Mouse (Mus musculus) left cerebral cortex, postnatal 25 days (tissue): ENCODE data around the gene Rbfox3. TPM values are rescaled to one million over a fixed set of nuclear protein-coding genes. Genes with fewer than 3 reads are reported as not detected.

ENCODE experiments used
- DNase-seq, 2 experiments: peaks; one replicate each; pipeline ENCODE4 v3.0.0; 2022; ENCODE audit warnings: low spot score in 2 of 2, mixed read lengths in 1 of 2
- intact Hi-C: fragments of 180-260 bp; cut with DNase I; formaldehyde crosslinking; loops from one replicate; pipeline ENCODE4 v1.15.1; 2025
- total RNA-seq, 2 experiments: library from RNA; stranded (reverse); gene quantifications; 2 replicates each; pipeline ENCODE4 v1.2.3; 2021

Rbfox3 gene
- total RNA-seq, 2 experiments from 2014 or later, result 328 to 335 TPM

DNA sequence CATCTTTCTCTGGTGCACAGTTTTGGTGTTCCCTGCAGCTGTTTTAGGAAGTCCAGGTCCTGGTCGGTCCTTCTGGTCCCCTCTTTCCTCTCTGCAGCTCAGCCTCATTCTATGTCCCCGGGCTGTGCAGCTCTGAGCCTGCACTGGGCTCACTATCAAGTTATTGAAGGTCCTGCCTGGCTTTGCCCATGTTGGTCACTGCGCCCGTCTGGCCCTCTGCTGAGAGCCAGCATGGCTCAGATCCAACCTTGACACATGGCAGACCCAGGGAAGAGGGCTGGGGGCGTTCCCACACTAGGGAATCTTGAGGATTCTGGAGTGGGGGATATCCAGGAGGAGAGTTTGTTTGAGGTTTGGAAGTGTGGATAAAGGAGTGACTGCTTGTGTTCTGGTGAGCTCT is 312.7 kb downstream of the Rbfox3 start:
- no peak for DNase-seq
- intact Hi-C loops, result no loop called here

GRCm38 (mm10) chr11:118584826-118585225 is 326.6 kb downstream of the Rbfox3 start:
- intact Hi-C loops, result no loop called here
- no peak for DNase-seq

DNA sequence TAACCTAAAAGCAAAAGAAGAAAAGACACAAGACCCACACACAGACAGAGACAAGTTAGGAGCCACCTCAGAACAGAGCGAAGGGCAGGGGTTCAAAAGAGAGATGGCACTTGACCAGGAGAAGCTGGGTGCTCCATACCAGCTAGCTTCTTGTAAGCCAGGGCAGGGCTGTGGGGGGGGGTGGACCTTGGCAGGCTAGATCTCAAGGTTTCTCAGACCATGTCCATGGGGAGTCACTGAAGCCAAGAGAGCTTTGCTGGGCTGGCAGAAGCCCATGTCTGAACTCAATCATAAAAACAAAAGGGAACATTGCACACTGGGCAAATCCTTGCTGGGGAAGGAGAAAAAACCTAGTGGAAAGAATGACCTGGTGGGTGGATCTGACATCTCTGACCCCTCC is 327.4 kb downstream of the Rbfox3 start:
- intact Hi-C loops, result no loop called here
- DNase-seq, result no peak

DNA sequence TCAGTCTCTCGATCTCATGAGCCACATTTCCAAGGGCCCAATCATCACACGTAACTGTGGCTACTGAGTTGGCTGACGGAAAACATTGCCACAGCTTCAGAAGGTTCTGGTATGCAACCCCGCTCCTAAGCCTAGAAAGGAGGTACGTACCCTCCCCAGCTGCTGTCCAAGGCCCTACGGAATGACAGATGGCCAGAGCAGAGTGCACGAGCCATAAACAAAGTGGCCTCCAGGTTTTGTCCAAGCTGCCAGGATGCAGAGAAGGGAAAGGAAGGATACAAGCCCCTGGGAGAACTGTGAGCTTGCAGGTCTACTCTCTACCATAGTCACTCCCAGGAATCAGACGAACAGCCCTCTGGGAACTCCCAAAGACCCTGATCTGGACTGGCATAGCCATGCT is 327.8 kb downstream of the Rbfox3 start:
- intact Hi-C loops, result no loop called here
- DNase-seq, result no peak

GRCm38 (mm10) chr11:118581019-118581418 is 330.4 kb downstream of the Rbfox3 start:
- intact Hi-C loops, result no loop called here
- DNase-seq, result peak in 1 of 2 experiments; percentile 66

DNA sequence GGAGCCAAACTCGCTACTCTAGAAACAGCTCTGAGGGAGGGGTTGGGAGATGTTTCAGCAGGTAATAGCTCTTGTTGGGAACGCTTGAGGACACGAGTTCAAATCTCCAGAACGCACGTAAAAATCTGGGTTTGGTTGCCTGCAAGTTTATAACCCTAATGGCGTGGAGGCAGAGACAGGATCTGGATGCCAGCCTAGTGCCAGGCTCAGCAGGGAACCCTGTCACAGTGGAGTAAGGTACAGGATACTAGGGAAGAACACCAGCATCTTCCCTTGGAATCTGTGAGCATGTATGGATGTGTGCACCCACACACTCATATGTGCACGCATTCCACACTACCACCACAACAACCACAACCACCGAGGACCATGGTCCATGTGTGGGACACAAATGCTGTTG is 331.8 kb downstream of the Rbfox3 start:
- intact Hi-C loops, result no loop called here
- DNase-seq, result no peak

- intact Hi-C loops, result no loop called here
- no peak for DNase-seq
Observed at GRCm38 (mm10) chr11:118577271-118577670, 334.1 kb downstream of the Rbfox3 start.

DNA sequence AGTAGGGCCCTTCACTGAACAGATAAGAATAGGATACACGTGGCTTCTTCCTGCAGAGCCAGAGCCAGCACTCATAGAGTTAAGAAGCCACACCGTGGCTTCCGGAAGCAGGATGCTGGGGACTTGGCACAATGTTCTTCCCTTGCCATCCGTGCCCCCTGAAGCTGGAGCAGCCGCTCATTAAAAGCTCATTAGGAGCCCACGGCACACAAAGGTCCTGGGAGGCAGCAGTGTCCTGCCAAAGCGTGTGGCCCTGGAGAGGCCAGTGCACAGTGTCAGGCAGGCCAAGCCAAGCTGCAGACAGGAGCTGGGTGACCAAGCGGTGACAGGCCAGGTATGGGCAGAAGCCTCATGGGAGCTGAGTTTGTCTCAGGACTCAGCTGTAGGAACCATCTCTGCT is 334.8 kb downstream of the Rbfox3 start:
- no peak for DNase-seq
- intact Hi-C loops, result no loop called here

DNA sequence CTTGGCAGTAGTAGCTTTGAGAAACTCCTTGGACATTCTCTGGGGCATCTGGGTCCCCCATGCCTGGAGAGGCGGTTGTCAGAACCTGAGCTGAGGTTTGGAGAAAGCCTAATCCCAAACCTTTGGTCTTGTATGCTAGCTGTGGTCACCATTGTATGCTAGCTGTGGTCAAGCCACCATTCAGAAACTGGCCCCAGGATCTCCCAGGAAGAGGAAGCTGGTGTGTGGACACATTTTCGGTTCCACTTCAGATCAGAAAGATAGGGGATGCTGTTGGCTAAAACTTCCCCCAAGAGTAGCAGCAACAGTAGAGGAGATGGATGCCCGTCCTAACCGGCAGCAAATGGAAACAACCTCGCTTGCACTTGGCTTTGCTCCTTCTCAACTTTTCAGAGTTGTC is 337.0 kb downstream of the Rbfox3 start:
- intact Hi-C loops, result loop anchor here (5.0 kb wide), 1 partner anchor 48 kb away; no protein-coding TSS in a partner anchor
- no peak for DNase-seq

- intact Hi-C loops, result loop anchor here (2.0 to 5.0 kb wide), 2 partner anchors 49 to 165 kb away; no protein-coding TSS in a partner anchor
- DNase-seq, result peak; percentile 54 to 57
Observed at GRCm38 (mm10) chr11:118573569-118573968, 337.8 kb downstream of the Rbfox3 start.

DNA sequence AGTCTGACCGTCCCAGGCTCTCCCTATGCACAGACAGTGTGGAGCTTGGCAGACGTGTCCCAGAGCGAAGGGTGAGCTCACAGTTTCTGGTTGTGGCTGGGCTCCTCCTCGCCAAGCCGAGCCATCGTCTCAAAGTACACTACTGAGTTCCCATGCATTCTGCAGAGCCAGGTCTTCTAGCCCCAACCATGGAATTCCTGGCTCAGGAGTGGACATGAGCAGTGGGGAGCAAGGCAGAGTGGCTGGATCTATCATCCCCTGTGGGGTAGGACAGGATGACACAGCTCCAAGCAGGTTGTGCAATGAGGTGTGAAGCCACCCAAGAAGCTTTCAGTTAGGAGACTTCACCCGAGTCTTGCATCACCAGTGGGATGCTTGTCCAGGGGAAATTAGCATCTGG is 338.4 kb downstream of the Rbfox3 start:
- intact Hi-C loops, result loop anchor here (2.0 to 5.0 kb wide), 2 partner anchors 49 to 166 kb away; no protein-coding TSS in a partner anchor
- DNase-seq, result no peak

GRCm38 (mm10) chr11:118570164-118570563 is 341.2 kb downstream of the Rbfox3 start:
- intact Hi-C loops, result loop anchor here (5.0 kb wide), 1 partner anchor 52 kb away; no protein-coding TSS in a partner anchor
- DNase-seq, result no peak

- intact Hi-C loops, result loop anchor here (5.0 kb wide), 1 partner anchor 53 kb away; no protein-coding TSS in a partner anchor
- peak; percentile 48 to 50 for DNase-seq
Observed at GRCm38 (mm10) chr11:118569571-118570062, 341.8 kb downstream of the Rbfox3 start.

DNA sequence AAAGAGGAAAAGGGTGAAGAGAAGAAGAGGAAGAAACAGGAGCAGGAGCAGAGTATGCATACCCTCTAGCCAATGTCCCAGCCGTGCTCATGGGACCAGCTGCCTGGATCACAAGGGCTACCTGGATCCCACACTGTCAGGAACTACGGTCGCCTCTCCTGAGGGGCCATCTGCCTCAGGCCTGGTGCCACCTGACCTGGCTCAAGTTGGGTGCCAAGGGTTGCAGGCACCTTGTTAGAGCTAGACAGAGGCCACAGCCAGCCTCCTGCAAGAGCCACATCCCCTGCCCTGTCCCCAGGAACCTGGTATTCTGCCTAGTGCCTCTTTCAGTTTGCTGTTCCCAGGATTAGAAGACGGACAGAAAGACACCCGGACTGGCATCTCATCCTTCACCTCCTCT is 347.5 kb downstream of the Rbfox3 start:
- DNase-seq, result no peak
- intact Hi-C loops, result no loop called here

- peak in 1 of 2 experiments; percentile 35 for DNase-seq
- intact Hi-C loops, result no loop called here
Observed at GRCm38 (mm10) chr11:118562847-118563246, 348.6 kb downstream of the Rbfox3 start.

DNA sequence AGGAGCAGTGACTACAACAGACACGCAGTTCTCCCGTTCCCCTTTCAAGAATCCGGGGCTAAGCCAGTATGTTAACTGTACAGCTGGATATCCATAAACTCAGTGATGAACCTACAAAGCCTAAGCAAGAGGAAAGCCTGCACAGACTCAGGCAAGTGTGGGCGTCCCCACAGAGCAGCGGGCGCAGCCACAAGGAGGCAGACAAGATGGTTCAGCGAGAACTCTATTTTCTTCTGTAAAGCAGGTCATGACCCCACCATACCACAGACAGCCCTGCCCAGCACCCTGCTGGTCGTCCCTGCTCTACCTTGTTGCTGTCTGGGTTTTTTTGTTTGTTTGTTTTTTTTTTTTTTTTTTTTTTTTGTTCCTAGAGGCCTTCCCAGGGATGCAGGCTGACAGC is 353.2 kb downstream of the Rbfox3 start:
- DNase-seq, result peak in 1 of 2 experiments; percentile 65
- intact Hi-C loops, result no loop called here

- DNase-seq, result no peak
- intact Hi-C loops, result no loop called here
Observed at GRCm38 (mm10) chr11:118555631-118556030, 355.8 kb downstream of the Rbfox3 start.

DNA sequence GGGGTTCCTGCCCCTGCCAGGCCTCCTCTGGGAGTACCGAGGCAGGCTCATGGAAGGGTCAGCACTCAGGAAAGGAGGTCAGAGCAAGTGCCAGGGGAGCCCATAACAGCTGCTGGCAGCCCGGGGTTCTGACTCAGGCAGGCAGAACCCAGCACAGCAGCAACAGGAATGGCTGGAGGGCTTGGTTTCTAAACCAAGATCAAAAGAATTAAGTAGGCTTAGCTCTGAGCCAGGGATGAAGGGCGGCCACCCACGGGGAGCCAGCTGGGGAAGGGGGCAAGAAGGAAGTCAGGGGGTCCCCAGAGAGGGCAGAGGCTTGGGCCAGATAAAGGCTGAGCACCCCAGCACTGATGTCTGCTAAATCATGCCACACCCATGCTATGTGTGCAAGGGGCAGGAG is 356.9 kb downstream of the Rbfox3 start:
- DNase-seq, result no peak
- intact Hi-C loops, result no loop called here

GRCm38 (mm10) chr11:118553926-118554325 is 357.5 kb downstream of the Rbfox3 start:
- DNase-seq, result no peak
- intact Hi-C loops, result no loop called here

DNA sequence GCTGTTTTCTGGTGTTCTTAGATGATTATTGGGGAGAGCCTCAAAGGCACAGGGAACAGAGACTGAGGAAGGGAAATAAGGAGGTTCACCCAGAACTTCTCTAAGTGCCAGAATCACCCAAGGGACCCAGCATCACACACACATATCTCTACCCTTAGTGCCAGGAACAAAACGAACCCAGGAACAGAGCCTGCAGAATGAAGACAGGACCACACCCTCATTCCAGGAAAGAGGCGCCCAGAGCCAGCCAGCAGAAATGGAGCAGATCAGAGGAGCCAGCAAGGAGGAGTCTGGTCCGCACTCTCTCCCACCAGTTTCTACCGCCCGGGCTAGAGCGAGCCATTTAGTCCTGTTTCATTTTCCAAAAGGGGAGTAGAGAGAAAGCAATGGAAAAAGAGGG is 358.4 kb downstream of the Rbfox3 start:
- intact Hi-C loops, result no loop called here
- no peak for DNase-seq

DNA sequence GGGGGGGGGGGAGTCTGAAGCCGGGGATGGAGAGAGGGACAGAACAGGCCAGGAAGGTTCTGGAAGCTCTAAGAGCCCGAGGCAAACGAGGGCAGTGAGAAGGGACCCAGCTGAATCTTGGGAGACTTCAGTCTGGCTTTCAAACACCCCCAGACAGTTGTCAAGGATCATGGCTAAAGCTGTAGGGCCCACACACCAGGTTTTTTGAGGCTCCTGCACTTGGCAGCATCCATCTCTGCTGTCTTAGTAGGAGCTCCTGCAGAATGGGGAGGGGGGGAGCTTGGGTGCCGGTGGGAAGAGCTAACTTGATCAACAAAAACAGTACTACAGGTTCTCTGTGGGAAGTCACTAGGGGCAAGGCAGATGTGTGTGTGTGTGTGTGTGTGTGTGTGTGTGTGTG is 358.9 kb downstream of the Rbfox3 start:
- DNase-seq, result peak in 1 of 2 experiments; percentile 72
- intact Hi-C loops, result no loop called here

DNA sequence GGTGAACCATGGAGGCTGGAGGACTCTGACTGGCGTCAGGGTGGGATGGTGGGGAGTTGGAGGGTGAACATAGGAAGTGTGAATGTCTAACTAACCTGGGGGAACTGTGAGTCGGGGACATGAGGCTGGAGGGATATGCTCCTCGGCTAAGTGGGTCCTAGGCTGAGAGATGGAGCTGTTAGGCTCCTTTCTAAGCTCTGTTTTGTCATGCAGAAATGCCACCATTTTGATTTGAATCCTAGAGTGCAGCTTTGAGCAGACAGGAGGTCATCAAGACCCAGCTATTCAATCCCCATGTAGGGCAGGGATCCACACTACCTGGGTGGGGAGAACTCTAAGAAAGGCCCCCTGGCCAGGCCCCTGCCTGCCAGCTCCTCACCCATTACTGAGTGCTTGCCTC is 359.7 kb downstream of the Rbfox3 start:
- intact Hi-C loops, result no loop called here
- no peak for DNase-seq
